Mouse (Mus musculus) stomach, postnatal 0 days (tissue): ENCODE measurements around the gene Cbs. TPM values are rescaled to one million over a fixed set of nuclear protein-coding genes. Genes with fewer than 3 reads are reported as not detected.

Experiments used
- ATAC-seq: fragments of 200-750 bp; cut with Nextera tagmentation; 2 replicates; pipeline ENCODE4 v1.8.0; 2017; ENCODE audit not compliant: low FRiP score, low TSS enrichment
- DNase-seq: peaks from one replicate; pipeline ENCODE4 v3.0.0-alpha.2; 2016; ENCODE audit warnings: low spot score
- H3K27ac ChIP-seq: fragments of 300-500 bp; sonication (generic); replicated peaks from 2 replicates; pipeline ENCODE4 v1.5.1; 2014; ENCODE audit warnings: mild to moderate bottlenecking, control low read depth
- H3K27me3 ChIP-seq: fragments of 300-500 bp; sonication (generic); 2 replicates; pipeline ENCODE4 v1.6.1; 2014; ENCODE audit warnings: low read length; ENCODE audit not compliant: control insufficient read depth, insufficient read depth
- H3K36me3 ChIP-seq: fragments of 300-500 bp; sonication (generic); 2 replicates; pipeline ENCODE4 v1.6.1; 2014; ENCODE audit warnings: low read length, mixed read lengths; ENCODE audit not compliant: control insufficient read depth, insufficient read depth
- H3K4me1 ChIP-seq: fragments of 300-500 bp; sonication (generic); replicated peaks from 2 replicates; pipeline ENCODE4 v1.6.1; 2014; ENCODE audit warnings: antibody characterized with exemption; ENCODE audit not compliant: control insufficient read depth, insufficient read depth
- H3K4me2 ChIP-seq: fragments of 300-500 bp; sonication (generic); replicated peaks from 2 replicates; pipeline ENCODE4 v1.6.1; 2014; ENCODE audit warnings: low read depth, mild to moderate bottlenecking, control low read depth, moderate library complexity
- H3K4me3 ChIP-seq: fragments of 300-500 bp; sonication (generic); 2 replicates; pipeline ENCODE4 v1.5.1; 2014; ENCODE audit warnings: low read depth, low read length, control low read depth
- H3K9ac ChIP-seq: fragments of 300-500 bp; sonication (generic); 2 replicates; pipeline ENCODE4 v1.6.1; 2014; ENCODE audit warnings: mild to moderate bottlenecking, low read length, control low read depth, mixed read lengths
- H3K9me3 ChIP-seq: fragments of 300-500 bp; sonication (generic); 2 replicates; pipeline ENCODE4 v1.6.1; 2016; ENCODE audit warnings: low read length; ENCODE audit not compliant: control insufficient read depth
- CTCF ChIP-seq: IDR thresholded peaks from 2 replicates; pipeline ENCODE4 v1.5.1; 2016; ENCODE audit warnings: antibody characterized with exemption, low read depth, mild to moderate bottlenecking, moderate library complexity
- EP300 ChIP-seq: optimal IDR thresholded peaks from 2 replicates; pipeline ENCODE3; 2016; ENCODE audit warnings: antibody characterized with exemption
- WGBS: fragments of 180-500 bp; shearing (Covaris S2); extraction: QIAGEN DNeasy Blood & Tissue Kit; methylation state at CpG from one replicate; pipeline ENCODE4 v1.1.7; 2014; 5-methylcytosine and 5-hydroxymethylcytosine counted together
- polyA plus RNA-seq: library from polyadenylated mRNA; unstranded; fragments of >200 nt; fragmentation: Nextera tagmentation; extraction: Ambion mirVana; gene quantifications from 2 replicates; pipeline ENCODE4 v1.2.1, GENCODE M21; 2015

The Cbs gene
- polyA plus RNA-seq, 1 experiment from 2014 or later = 1.2 TPM

DNA sequence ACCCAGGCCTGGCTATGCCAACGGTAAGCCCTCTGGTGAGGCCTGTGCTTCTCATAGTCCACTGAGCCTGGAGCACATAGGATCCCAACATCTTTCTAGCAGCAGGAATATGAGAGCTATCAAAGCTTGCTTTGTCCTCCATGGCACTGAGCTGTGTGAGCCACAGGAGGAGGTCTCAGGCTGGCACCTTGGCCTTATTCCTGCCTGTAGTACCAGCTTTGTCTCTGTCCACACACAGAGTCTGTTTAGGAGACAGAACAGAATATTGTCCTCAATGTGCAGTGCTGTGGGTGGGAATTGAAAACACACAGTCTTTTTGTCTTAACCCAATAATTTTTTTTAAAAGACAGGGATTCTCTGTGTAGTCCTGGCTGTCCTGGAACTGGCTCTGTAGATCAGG, 37.4 kb upstream of the Cbs start:
- Histone ChIP-seq H3K9ac (no peak overlapping the region), H3K4me3 (no peak overlapping the region), H3K27me3 (no peaks in the 10 kb centered on the region), H3K36me3 (no peaks in the 10 kb centered on the region), H3K9me3 (no peaks in the 10 kb centered on the region), H3K4me2 (no peak overlapping the region), H3K4me1 (no peaks in the 10 kb centered on the region), H3K27ac (no peak overlapping the region)
- ATAC-seq (no peak; the same call in 1 of the 2 replicates), DNase-seq (no peak)
- 60% methylated on average over 1 of the region's 1 CpGs for WGBS
- TF ChIP-seq CTCF = no peak
- TF ChIP-seq EP300 = no peak

DNA sequence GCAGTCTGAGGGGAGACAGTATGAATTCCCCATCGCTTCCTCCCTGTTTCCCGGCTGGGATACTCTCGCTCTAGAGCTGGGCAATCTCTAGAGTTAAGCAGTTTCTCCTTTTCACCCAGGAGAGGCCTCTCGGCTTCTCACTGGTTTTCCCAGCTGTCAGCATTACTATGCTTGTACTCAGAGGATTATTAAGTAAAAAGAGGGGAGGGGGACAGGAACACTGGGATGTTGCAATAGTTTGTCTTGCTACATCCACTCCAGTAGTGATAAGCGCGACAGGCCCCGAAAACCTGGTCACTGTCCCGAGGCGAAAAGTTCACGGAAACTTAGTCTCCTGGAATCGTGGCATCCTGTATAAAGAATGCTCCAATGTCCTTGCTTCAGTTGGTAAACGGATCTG, 35.2 kb upstream of the Cbs start:
- no peak for TF ChIP-seq CTCF
- no peak for TF ChIP-seq EP300
- 86% methylated on average over 12 of the region's 12 CpGs for WGBS
- DNase-seq = no peak
- no peak overlapping the region for H3K9ac ChIP-seq
- no peaks in the 10 kb centered on the region for H3K27me3 ChIP-seq
- no peak for ATAC-seq
- H3K4me2 ChIP-seq = no peak overlapping the region
- H3K4me3 ChIP-seq = no peak overlapping the region
- H3K9me3 ChIP-seq = no peaks in the 10 kb centered on the region
- no peak overlapping the region for H3K27ac ChIP-seq
- H3K4me1 ChIP-seq = no peaks in the 10 kb centered on the region
- H3K36me3 ChIP-seq = no peaks in the 10 kb centered on the region

DNA sequence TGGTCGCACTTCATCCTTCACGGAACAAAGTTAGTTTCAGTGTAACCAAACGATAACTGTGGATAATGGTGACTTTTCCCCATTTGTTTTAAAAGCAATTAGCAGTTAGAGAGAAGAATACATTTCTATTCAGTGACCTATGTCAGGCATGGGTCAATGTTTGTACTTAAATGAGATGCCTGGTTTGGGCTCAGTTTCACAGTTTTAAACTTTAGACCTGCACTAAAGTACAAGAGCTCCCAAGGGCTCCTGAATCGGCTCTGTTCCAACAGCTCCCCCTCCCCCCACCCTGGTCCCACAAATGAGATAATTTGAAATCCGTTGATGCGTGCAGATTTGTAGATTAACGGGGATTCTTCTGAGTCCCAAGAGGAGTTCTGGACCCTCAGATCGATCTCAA, 34.7 kb upstream of the Cbs start:
- WGBS = 75% methylated on average over 8 of the region's 8 CpGs

DNA sequence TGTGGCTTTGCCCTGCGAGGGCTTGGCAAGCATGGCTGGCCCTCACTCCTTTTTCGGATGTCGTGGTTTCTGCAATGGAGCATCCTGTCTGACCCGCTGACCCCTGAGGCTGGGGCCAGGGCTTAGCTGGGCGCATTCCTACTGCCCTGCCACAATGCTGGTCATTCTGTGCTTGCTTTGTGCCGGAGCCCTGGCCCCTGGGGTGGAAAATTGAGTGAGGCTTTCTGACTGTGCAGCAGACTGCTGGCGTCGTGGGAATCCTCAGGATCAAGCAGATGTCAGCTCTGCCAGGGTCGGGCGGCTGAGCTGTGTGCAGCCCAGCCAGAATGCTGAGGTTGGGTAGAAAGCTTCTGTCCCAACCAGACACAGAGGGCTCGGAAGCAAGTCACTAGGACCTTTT, 33.1 kb upstream of the Cbs start:
- Histone ChIP-seq H3K4me3 (no peak overlapping the region), H3K36me3 (no peaks in the 10 kb centered on the region), H3K4me2 (no peak overlapping the region), H3K9ac (no peak overlapping the region), H3K9me3 (no peaks in the 10 kb centered on the region), H3K27ac (no peak overlapping the region), H3K27me3 (no peaks in the 10 kb centered on the region), H3K4me1 (no peaks in the 10 kb centered on the region)
- ATAC-seq (no peak), DNase-seq (no peak)
- 49% methylated on average over 11 of the region's 11 CpGs for WGBS
- TF ChIP-seq EP300 (no peak), CTCF (no peak)

More for the DNA sequence above, 34.7 kb upstream of the Cbs start:
- H3K4me1 ChIP-seq = no peaks in the 10 kb centered on the region
- DNase-seq (no peak), ATAC-seq (no peak)
- no peak overlapping the region for H3K27ac ChIP-seq
- TF ChIP-seq CTCF (no peak), EP300 (no peak)
- no peaks in the 10 kb centered on the region for H3K36me3 ChIP-seq
- no peaks in the 10 kb centered on the region for H3K27me3 ChIP-seq
- H3K4me3 ChIP-seq = no peak overlapping the region
- H3K9ac ChIP-seq = no peak overlapping the region
- H3K9me3 ChIP-seq = no peaks in the 10 kb centered on the region
- no peak overlapping the region for H3K4me2 ChIP-seq

DNA sequence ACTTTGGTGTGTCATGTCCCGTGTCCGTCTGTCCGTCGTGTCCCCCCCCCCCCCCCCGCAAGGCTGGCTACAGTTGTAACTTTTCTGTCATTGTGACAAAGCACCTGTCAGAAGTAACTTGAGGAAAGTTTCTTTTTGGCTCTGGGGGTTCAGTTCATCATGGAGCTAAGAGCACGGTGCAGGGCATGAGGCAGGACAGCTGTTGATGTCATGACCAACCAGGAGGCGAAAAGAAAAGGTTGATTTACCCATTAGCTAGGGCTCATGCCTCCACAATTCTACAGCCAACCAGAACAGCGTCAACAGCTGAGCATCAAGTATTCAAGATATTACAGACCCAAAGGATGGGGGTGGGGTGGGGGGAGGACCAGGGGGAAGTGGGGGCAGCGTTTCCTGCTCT, 31.3 kb upstream of the Cbs start:
- Histone ChIP-seq H3K27me3 (no peaks in the 10 kb centered on the region), H3K9ac (no peak overlapping the region), H3K27ac (no peak overlapping the region), H3K36me3 (no peaks in the 10 kb centered on the region), H3K4me3 (no peak overlapping the region), H3K4me2 (no peak overlapping the region), H3K4me1 (no peaks in the 10 kb centered on the region), H3K9me3 (no peaks in the 10 kb centered on the region)
- DNase-seq (no peak), ATAC-seq (no peak)
- TF ChIP-seq CTCF (no peak), EP300 (no peak)
- 52% methylated on average over 9 of the region's 9 CpGs for WGBS

DNA sequence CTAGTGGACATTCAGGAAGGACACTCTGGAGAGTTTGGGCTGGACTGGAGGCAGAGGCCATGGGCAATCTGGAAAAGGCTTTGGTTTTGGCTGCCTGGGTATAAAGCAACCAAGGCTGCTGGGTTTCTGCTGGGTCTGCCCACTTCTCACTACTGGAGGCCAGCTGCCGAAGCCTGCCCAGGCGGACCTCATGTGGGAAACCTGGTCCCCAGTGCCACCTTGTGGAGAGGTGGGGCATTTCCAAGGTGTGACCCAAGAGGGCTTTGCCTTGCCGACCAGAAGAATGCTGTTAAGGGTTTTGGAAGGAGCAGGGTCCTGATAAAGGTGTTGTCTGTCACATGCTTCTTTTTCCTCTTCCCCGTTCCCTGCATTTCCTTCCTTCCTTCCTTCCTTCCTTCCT, 27.7 kb upstream of the Cbs start:
- 5% methylated on average over 4 of the region's 4 CpGs for WGBS
- H3K4me1 ChIP-seq = no peaks in the 10 kb centered on the region
- no peak overlapping the region for H3K4me3 ChIP-seq
- H3K9ac ChIP-seq = no peak overlapping the region
- ATAC-seq (peak; percentile 85), DNase-seq (peak; percentile 90)
- H3K9me3 ChIP-seq = no peaks in the 10 kb centered on the region
- TF ChIP-seq CTCF (peak; percentile 95), EP300 (no peak)
- H3K36me3 ChIP-seq = no peaks in the 10 kb centered on the region
- no peak overlapping the region for H3K27ac ChIP-seq
- H3K27me3 ChIP-seq = no peaks in the 10 kb centered on the region
- no peak overlapping the region for H3K4me2 ChIP-seq
